Mouse (Mus musculus) embryonic facial prominence, embryonic 15.5 days (tissue): ENCODE measurements around the gene Ghrh. TPM values are rescaled to one million over a fixed set of nuclear protein-coding genes. Genes with fewer than 3 reads are reported as not detected.

Source experiments
- ATAC-seq: fragments of 200-750 bp; cut with Nextera tagmentation; 2 replicates; pipeline ENCODE4 v1.8.0; 2017; ENCODE audit warnings: low read depth, moderate TSS enrichment; ENCODE audit not compliant: insufficient number of reproducible peaks, low FRiP score, low TSS enrichment
- H3K27ac ChIP-seq: fragments of 300-500 bp; sonication (generic); replicated peaks from 2 replicates; pipeline ENCODE4 v1.5.1; 2015; ENCODE audit warnings: mild to moderate bottlenecking, inconsistent platforms
- H3K27me3 ChIP-seq: fragments of 300-500 bp; sonication (generic); 2 replicates; pipeline ENCODE4 v1.6.1; 2015; ENCODE audit warnings: inconsistent platforms
- H3K36me3 ChIP-seq: fragments of 300-500 bp; sonication (generic); 2 replicates; pipeline ENCODE4 v1.6.1; 2015; ENCODE audit warnings: mild to moderate bottlenecking, inconsistent platforms
- H3K4me1 ChIP-seq: fragments of 300-500 bp; sonication (generic); 2 replicates; pipeline ENCODE4 v1.6.1; 2015; ENCODE audit warnings: inconsistent platforms
- H3K4me2 ChIP-seq: fragments of 300-500 bp; sonication (generic); replicated peaks from 2 replicates; pipeline ENCODE4 v1.6.1; 2015; ENCODE audit warnings: mild to moderate bottlenecking, inconsistent platforms
- H3K4me3 ChIP-seq: fragments of 300-500 bp; sonication (generic); replicated peaks from 2 replicates; pipeline ENCODE4 v1.5.1; 2015; ENCODE audit warnings: mild to moderate bottlenecking, inconsistent platforms
- H3K9ac ChIP-seq: fragments of 300-500 bp; sonication (generic); 2 replicates; pipeline ENCODE4 v1.6.1; 2015; ENCODE audit warnings: inconsistent platforms
- H3K9me3 ChIP-seq: fragments of 300-500 bp; sonication (generic); replicated peaks from 2 replicates; pipeline ENCODE4 v1.6.1; 2016; ENCODE audit warnings: inconsistent platforms
- WGBS: fragments of 180-500 bp; shearing (Covaris S2); methylation state at CpG from one replicate; pipeline ENCODE4 v1.1.7; 2015; 5-methylcytosine and 5-hydroxymethylcytosine counted together
- polyA plus RNA-seq: library from polyadenylated mRNA; unstranded; fragments of >200 nt; fragmentation: Nextera tagmentation; extraction: Ambion mirVana; gene quantifications from 2 replicates; pipeline ENCODE4 v1.2.1, GENCODE M21; 2015

Gene Ghrh
- polyA plus RNA-seq, 1 experiment from 2014 or later: not detected

- Histone ChIP-seq H3K27ac (no peak overlapping the region), H3K4me2 (no peak overlapping the region), H3K36me3 (peaks cover 11% of the 10 kb centered on the region; the same call in 1 of the 2 replicates), H3K9me3 (no peaks in the 10 kb centered on the region), H3K9ac (no peak overlapping the region), H3K4me3 (no peak overlapping the region), H3K27me3 (no peaks in the 10 kb centered on the region), H3K4me1 (peaks cover 14% of the 10 kb centered on the region)
- WGBS: 51% methylated on average over 8 of the region's 8 CpGs
- ATAC-seq: no peak
Measured at GRCm38 (mm10) chr2:157375051-157375450, 27.7 kb upstream of the Ghrh start.

- Histone ChIP-seq H3K27ac (no peak overlapping the region), H3K4me1 (peaks cover 17% of the 10 kb centered on the region), H3K27me3 (no peaks in the 10 kb centered on the region), H3K4me2 (no peak overlapping the region), H3K9ac (no peak overlapping the region), H3K9me3 (no peaks in the 10 kb centered on the region), H3K4me3 (no peak overlapping the region), H3K36me3 (no peaks in the 10 kb centered on the region)
- 84% methylated on average over 3 of the region's 3 CpGs for WGBS
- ATAC-seq: 0 out of 2 replicates have a peak, but pooled peaks have one; percentile 11
Measured at GRCm38 (mm10) chr2:157373681-157374080, 26.4 kb upstream of the Ghrh start.

GRCm38 (mm10) chr2:157371696-157372095 is 24.4 kb upstream of the Ghrh start:
- WGBS: 69% methylated on average over 6 of the region's 6 CpGs
- Histone ChIP-seq H3K27ac (no peak overlapping the region), H3K9me3 (no peaks in the 10 kb centered on the region), H3K4me3 (no peak overlapping the region), H3K4me2 (no peak overlapping the region), H3K4me1 (peaks cover 24% of the 10 kb centered on the region), H3K9ac (no peak overlapping the region), H3K27me3 (no peaks in the 10 kb centered on the region), H3K36me3 (no peaks in the 10 kb centered on the region)
- ATAC-seq: no peak

GRCm38 (mm10) chr2:157367991-157368390 is 20.7 kb upstream of the Ghrh start:
- H3K27me3 ChIP-seq: no peaks in the 10 kb centered on the region
- peaks cover 10% of the 10 kb centered on the region for H3K4me1 ChIP-seq
- peak overlapping the region; percentile 82 for H3K4me3 ChIP-seq
- H3K4me2 ChIP-seq: peak overlapping the region; percentile 71
- 1% methylated on average over 13 of the region's 13 CpGs for WGBS
- ATAC-seq: 0 out of 2 replicates have a peak, but pooled peaks have one; percentile 2
- H3K9me3 ChIP-seq: no peaks in the 10 kb centered on the region
- peak overlapping the region; percentile 92 for H3K27ac ChIP-seq
- H3K9ac ChIP-seq: peak overlapping the region; percentile 89
- no peaks in the 10 kb centered on the region for H3K36me3 ChIP-seq

GRCm38 (mm10) chr2:157367184-157367893 is 20.0 kb upstream of the Ghrh start, which contains the start of gene Manbal:
Manbal (plus strand) TSS chr2:157367594.
- peak within 1 kb of the TSS; percentile 92 for H3K27ac ChIP-seq
- peak within 1 kb of the TSS; percentile 82 for H3K4me3 ChIP-seq
- peak within 1 kb of the TSS; percentile 89 for H3K9ac ChIP-seq
- peak; percentile 84 for ATAC-seq
- H3K4me2 ChIP-seq: peak within 1 kb of the TSS; percentile 71
- no peaks in the 10 kb centered on the region for H3K9me3 ChIP-seq
- H3K36me3 ChIP-seq: no peaks in the 10 kb centered on the region
- 3% methylated on average over 42 of the region's 42 CpGs for WGBS
- H3K27me3 ChIP-seq: no peaks in the 10 kb centered on the region
- peaks cover 10% of the 10 kb centered on the region for H3K4me1 ChIP-seq

DNA sequence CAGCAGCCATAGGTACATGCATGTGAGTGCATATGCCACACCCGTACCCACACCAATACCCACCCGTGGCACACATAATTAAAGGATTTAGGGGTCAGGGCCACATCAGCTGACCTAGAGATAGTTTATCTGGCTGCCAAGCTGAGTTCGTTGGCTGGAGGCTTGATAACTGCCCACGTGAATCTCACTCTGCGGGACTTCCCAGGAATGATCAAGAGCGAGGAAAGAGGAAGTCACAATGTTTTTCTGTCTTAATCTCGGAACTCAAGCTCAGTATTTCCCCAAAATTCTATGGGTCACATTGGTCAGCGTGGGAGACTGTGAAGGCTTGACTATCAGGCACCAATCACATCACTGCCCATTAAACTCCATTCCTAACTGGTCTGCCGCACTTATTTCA is 19.5 kb upstream of the Ghrh start:
- Histone ChIP-seq H3K4me2 (peak overlapping the region; percentile 71), H3K4me3 (peak overlapping the region; percentile 82), H3K27me3 (no peaks in the 10 kb centered on the region), H3K9me3 (no peaks in the 10 kb centered on the region), H3K27ac (no peak overlapping the region), H3K4me1 (peaks cover 10% of the 10 kb centered on the region), H3K9ac (no peak overlapping the region), H3K36me3 (no peaks in the 10 kb centered on the region)
- WGBS: 78% methylated on average over 9 of the region's 9 CpGs
- ATAC-seq: no peak

- H3K4me3 ChIP-seq: no peak overlapping the region
- no peaks in the 10 kb centered on the region for H3K9me3 ChIP-seq
- H3K9ac ChIP-seq: no peak overlapping the region
- WGBS: 61% methylated on average over 3 of the region's 3 CpGs
- no peaks in the 10 kb centered on the region for H3K27me3 ChIP-seq
- no peak for ATAC-seq
- no peaks in the 10 kb centered on the region for H3K36me3 ChIP-seq
- no peak overlapping the region for H3K4me2 ChIP-seq
- H3K27ac ChIP-seq: no peak overlapping the region
- peaks cover under 1% of the 10 kb centered on the region; the same call in 1 of the 2 replicates for H3K4me1 ChIP-seq
Measured at GRCm38 (mm10) chr2:157363031-157363430, 15.7 kb upstream of the Ghrh start.

- 78% methylated on average over 5 of the region's 5 CpGs for WGBS
Measured at GRCm38 (mm10) chr2:157360028-157360427, 12.7 kb upstream of the Ghrh start.

GRCm38 (mm10) chr2:157354106-157354505 is 6.8 kb upstream of the Ghrh start:
- Histone ChIP-seq H3K27ac (no peak overlapping the region), H3K36me3 (no peaks in the 10 kb centered on the region)
- 35% methylated on average over 3 of the region's 3 CpGs for WGBS

More at GRCm38 (mm10) chr2:157360028-157360427, 12.7 kb upstream of the Ghrh start:
- H3K4me2 ChIP-seq: no peak overlapping the region
- no peaks in the 10 kb centered on the region for H3K27me3 ChIP-seq
- ATAC-seq: no peak
- no peaks in the 10 kb centered on the region for H3K4me1 ChIP-seq
- H3K9me3 ChIP-seq: no peaks in the 10 kb centered on the region
- no peak overlapping the region for H3K4me3 ChIP-seq
- no peak overlapping the region for H3K27ac ChIP-seq
- H3K9ac ChIP-seq: no peak overlapping the region
- no peaks in the 10 kb centered on the region for H3K36me3 ChIP-seq

GRCm38 (mm10) chr2:157353183-157353582 is 5.9 kb upstream of the Ghrh start:
- H3K36me3 ChIP-seq: no peaks in the 10 kb centered on the region
- H3K4me3 ChIP-seq: no peak overlapping the region
- WGBS: 70% methylated on average over 4 of the region's 4 CpGs
- H3K9ac ChIP-seq: no peak overlapping the region
- no peaks in the 10 kb centered on the region for H3K9me3 ChIP-seq
- H3K4me2 ChIP-seq: no peak overlapping the region
- H3K27me3 ChIP-seq: no peaks in the 10 kb centered on the region
- no peak overlapping the region for H3K27ac ChIP-seq
- peaks cover 3% of the 10 kb centered on the region for H3K4me1 ChIP-seq
- ATAC-seq: no peak

More at GRCm38 (mm10) chr2:157354106-157354505, 6.8 kb upstream of the Ghrh start:
- Histone ChIP-seq H3K9me3 (no peaks in the 10 kb centered on the region), H3K4me1 (no peaks in the 10 kb centered on the region; the same call in 1 of the 2 replicates), H3K4me2 (no peak overlapping the region), H3K9ac (no peak overlapping the region), H3K4me3 (no peak overlapping the region), H3K27me3 (no peaks in the 10 kb centered on the region)
- no peak for ATAC-seq

- Histone ChIP-seq H3K9me3 (no peaks in the 10 kb centered on the region), H3K9ac (no peak overlapping the region), H3K4me3 (no peak overlapping the region), H3K4me2 (no peak overlapping the region), H3K27ac (no peak overlapping the region), H3K27me3 (no peaks in the 10 kb centered on the region), H3K4me1 (peaks cover 11% of the 10 kb centered on the region), H3K36me3 (no peaks in the 10 kb centered on the region)
- no peak for ATAC-seq
- 71% methylated on average over 12 of the region's 12 CpGs for WGBS
Measured at GRCm38 (mm10) chr2:157349121-157349778, 1.9 kb upstream of the Ghrh start.
